Mouse (Mus musculus) left cerebral cortex, postnatal 25 days (tissue): ENCODE data around the gene Meis1. TPM values are rescaled to one million over a fixed set of nuclear protein-coding genes. Genes with fewer than 3 reads are reported as not detected.

Experiments
- DNase-seq, 2 experiments: peaks; one replicate each; pipeline ENCODE4 v3.0.0; 2022; ENCODE audit warnings: low spot score in 2 of 2, mixed read lengths in 1 of 2
- intact Hi-C: fragments of 180-260 bp; cut with DNase I; formaldehyde crosslinking; loops from one replicate; pipeline ENCODE4 v1.15.1; 2025
- total RNA-seq, 2 experiments: library from RNA; stranded (reverse); gene quantifications; 2 replicates each; pipeline ENCODE4 v1.2.3; 2021

The Meis1 gene
- total RNA-seq, 2 experiments from 2014 or later, result 5.0 to 5.8 TPM

DNA sequence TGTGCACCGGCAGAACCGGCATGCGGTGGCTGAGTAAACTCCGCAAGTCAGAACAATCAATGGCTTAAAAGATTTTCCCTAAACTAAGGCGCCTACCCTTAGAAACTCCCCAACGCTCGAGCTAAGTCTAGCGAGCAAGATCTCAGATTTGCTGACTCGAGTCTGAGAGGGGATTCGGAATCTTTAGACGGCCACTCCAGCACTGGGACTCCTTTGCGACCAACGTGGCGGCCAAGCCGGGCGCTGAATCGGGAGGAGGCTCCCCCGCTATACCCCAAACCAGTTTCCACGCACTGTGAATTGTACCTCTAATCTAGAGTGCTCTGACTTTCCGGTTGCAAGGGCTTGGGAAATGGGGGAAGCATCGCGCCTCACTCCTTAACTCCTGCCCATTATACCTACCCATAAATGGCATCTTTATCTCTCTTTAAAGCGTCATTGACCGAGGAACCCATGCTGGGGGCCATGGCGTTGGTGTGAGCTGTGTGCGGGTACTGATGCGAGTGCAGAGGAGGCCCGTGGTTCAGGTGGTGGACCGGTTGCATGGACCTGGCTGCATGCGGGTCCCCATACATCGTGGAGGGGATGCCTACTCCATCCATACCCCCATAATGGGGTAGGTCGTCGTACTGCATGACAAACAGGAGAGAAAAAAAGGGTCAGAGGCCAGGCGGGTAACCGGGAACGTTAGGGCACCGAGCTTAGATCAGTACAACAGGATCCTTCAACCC is 2.9 kb downstream of the Meis1 start:
- DNase-seq, result peak in 1 of 2 experiments; percentile 19
- intact Hi-C loops, result loop anchor here (5.0 kb wide), 1 partner anchor 264 kb away; no protein-coding TSS in a partner anchor

DNA sequence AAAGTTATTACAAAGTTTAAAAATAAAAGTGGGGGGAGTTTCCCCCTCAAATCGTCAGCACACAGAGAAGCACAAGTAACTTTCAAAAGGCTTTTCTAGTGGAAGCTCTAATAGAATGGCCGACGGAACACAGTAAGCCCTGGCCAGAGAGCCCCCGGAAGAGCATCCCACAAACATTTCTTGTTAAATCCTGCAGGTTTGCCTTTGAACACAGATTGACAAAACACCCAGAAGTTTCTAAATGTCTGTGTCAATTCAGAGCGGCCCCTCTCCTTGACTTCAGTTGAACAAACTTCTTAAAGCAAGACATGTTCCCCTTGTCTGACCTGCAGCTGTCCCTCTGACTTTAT is 3.4 kb downstream of the Meis1 start:
- intact Hi-C loops, result loop anchor here (5.0 kb wide), 1 partner anchor 263 kb away; no protein-coding TSS in a partner anchor
- DNase-seq, result no peak

DNA sequence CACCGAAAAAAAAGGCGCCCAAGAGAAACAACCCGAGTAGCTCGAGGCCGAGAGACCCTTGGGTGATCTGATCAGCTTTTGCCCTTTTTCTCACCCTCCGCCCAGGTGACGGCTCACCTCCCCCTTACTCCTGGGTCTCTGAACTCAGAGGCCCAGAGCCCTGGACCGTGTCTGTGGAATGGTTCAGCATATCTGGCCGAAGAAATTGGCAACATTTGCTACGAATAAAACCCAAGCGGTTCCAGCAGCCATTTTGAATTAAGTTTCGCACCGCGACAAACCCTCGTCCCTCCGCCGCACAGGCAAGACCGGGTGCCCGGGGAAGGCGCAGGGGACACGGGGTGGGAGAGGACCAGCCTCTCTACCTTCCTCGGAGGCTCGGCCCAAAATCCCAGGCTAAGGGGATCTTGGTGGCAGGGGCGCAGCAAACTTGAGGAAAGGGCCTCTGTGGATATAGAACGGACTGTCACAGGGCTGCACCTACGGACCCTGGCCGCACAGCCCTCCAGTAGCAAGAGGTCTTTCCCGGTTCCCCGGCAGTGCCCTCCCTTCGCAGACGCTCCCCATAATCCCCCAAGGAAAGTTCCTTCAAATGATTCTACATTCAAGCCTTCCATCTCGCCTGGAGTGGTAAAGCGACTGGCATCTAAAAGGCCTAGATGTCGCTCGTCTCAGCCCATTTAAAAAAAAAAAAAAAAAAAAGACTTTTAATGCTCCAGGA is 4.2 kb downstream of the Meis1 start:
- intact Hi-C loops, result loop anchor here (5.0 kb wide), 1 partner anchor 262 kb away; no protein-coding TSS in a partner anchor
- DNase-seq, result peak in 1 of 2 experiments; percentile 3

DNA sequence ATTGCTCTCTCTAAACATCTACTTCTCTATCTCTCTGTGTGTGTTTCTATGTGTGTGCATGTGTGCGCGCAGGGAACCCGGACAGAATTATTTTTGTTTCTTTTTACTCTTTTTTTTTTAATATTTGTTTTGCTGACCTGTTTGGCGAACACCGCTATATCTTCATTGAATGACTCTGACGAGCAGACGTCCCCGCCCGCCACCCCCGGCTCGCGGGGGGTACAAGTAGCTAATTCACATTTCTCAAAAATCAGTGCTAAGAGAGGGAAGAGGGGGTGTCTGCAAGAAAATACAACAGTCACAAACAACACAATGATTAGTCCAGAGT is 4.7 kb downstream of the Meis1 start:
- no peak for DNase-seq
- intact Hi-C loops, result no loop called here

DNA sequence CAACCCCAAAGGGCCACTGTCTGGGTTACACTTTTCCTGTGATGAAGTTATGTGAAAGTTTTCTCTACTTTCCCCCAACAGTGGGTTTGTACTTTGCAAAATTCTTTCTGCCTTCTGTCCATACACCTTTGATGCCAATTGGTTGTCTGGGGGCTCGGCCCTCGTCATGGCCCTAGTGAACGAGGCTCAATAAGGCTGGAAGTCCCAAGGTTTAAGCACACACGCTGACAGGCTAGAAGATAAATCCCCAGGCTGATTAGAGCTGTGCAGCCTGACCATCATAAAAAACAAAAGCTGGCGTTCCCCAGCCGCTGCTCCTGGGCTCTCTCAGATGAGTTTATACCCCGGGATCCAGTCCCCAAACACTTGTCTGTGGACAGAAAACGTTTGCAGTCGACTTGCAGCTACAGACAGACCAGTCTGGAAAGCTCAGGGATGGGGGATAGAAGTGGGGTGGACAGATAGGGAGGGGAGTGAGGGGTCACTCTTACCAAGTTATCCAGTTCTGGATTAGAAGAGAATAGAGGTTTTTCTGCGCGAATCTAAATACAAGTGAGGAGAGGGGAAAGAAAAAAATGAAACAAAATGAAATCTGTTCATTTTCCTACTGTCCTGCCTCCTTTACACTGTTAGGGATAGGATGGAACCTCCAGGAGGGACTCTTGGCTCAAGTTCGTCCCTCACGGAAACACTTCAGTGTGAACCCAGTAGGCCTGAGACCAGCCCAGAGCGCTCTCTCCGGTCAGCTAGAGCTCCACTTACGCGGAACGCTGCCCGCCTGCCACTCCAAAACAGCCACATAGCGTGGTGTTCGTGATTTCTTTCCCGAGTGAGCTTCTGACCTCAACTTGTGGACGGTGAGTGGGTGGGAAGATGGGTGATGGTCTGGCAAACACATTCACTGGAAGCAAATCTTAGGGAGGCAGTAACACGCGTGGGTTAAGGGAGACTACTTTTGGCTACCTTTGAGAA is 5.4 kb downstream of the Meis1 start:
- intact Hi-C loops, result no loop called here
- no peak for DNase-seq

DNA sequence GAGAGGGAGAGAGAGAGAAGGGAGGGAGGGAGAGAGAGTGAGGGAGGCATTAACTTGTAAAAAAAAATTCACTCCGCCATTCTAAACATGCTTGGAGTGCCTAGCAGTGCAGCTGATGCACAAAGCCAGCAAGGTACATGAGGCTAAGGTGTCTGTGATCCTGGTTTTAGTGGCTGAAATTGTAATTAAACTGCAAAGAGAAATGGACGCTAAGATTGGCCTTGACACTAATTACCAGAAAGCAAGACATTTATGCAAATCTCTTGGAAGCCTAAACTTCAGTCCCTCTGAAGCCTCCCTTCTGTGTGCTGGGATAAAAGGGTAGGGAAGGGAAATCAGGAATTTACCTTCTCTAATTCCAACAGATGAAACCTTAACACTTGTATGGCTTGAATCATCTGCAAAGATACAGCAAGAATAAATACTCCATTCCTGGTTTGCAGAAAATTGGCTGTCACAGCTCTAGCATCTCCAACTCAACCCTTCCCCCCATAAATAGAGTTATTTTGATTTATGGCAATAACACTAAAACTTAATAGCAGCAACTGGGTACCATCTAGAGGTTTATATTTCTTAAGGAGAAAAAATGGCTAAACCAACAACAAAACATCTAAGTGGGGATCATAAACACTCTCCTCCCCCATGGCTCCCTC is 6.2 kb downstream of the Meis1 start:
- DNase-seq, result no peak
- intact Hi-C loops, result no loop called here

DNA sequence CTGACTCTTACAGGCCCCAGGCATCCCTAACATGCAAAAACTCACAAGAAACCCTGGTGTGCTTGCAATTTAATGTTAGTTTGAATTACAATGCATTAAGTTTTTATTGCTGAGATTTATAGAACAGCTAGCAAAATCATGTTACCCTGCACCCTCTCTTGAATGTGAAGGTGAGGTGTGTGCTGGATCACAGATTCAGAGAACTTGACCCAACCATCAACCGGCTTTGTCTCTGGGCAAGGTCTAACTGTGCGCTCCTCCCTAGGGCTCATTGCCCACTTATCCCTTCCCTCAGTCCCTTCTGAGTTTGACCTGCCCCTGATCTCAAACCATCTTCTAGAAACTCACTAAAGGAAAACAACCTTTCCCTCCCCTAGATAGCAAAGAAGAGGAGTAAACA is 6.8 kb downstream of the Meis1 start:
- no peak for DNase-seq
- intact Hi-C loops, result no loop called here

DNA sequence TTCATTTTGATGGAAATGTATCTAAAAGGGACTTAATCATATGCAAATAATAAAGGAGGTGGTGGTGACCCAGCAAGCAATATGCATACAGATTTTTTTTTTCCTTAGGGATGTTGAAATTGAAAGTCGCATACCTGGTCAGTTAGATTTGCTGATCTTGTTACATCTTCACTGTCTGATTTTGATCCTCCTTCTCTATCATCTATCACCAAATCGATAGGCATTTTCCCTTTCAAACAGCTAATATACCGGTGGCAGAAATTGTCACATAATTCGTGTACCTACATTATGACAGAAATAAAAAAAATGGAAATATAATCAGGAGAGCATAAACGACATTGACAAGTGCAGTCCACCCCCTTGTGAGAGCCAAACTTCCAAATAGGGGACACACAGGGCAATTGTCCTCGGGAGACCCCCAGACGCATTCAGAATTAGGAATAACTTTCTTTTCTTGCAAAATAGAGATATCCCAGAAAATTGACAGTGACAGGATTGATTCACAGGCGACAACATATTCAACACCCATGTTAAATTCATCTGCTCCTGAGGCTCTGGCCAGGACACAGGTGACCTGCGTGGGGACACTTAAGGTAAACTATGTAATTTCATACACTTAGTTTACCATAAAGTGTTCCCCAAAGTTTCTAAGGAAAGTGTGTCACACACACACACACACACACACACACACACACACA is 7.5 kb downstream of the Meis1 start:
- DNase-seq, result no peak
- intact Hi-C loops, result no loop called here

DNA sequence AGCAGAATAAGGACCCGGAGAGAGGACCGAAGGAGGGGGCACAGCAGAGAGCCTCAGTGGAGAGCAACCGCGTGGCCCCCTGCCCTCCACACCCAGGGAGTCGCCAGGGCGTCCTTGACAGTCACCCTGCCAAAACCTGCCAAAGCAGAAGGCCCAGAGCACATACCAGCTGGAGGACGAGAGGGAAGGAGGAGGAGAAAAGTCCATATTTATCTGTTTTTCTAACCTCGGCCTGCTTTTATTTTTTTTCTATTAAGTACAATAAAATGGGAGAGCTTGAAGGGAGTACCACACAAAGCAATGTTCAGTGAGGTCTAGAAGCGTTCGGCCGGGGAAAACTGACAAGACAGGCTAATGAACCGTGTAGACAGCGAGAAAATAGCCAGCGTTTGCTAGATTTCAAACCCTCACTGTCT is 8.4 kb downstream of the Meis1 start:
- intact Hi-C loops, result no loop called here
- no peak for DNase-seq

DNA sequence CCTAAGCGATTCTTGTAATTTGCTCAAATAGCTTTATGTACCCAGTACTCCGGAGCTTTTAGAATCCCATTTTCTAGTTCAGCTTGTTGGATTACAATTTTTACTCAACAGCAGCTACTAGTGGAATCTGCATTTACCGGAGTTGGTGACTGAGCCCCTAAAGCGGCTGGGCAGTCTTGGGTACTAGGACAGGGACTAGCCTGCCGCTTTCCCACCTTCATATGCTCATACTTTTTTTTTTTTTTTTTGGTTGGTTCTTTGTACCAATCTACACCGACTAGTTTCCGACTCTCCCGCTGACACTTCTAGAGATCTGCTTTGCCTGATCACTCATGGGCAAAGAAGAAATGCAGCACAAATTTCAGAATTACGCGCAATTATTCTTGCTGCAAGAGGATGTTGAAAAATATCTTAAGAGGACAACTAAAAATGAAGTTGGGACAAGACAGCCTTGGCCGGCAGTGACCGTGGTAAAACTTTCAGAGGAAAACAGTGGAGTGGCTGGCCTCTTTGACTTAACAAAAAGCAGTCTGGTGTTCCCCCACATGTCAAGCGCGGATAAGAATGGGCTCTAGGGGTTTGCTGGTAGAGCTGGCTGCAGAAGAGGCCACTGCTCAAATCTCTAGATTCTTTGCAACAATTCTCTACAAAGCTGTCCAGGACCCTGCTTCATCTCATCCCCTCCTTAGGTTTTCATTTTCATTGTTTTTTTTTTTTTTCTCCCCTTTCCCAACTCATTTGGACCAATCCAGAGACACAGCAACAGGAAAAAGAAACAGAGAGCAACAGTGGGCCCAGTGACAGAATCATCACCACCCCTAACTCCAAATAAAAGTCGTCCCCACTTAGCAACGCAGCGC is 9.0 kb downstream of the Meis1 start:
- DNase-seq, result no peak
- intact Hi-C loops, result no loop called here

DNA sequence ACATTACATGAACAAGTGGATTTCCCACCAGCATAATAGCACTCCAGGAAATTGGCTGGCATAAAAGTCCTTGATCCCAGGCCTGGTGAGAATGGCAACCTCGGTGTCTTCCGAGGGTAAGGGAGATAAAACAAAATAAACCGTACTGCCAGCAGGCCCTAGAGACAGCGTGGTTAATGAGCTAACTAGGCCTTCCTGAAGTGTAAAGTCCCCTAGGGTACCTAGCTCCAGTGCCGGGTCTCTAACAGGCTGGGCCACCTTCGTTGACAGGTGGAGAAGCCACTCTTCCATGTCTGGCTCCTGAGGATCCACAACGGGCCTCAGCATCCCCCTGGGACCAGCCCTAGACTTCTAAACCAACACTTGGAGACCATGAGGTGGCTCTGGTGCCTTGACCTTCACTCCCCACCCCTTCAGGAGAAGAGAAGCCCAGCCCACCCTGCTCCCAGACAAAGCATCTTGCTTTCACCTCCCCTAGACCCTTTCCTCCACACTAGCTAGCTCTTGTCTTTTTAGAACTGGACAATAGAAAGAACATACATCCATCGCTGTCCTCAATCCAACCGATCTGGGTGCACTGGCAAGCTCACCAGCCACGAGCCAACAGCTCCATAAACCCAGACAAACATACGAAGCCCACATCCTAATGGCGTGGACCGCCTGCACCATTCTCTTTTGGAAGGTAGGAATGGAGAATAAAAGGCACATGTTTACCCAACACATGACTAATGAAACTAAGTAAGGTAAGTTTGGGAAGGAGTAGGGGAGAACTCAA is 10.0 kb downstream of the Meis1 start:
- intact Hi-C loops, result no loop called here

DNA sequence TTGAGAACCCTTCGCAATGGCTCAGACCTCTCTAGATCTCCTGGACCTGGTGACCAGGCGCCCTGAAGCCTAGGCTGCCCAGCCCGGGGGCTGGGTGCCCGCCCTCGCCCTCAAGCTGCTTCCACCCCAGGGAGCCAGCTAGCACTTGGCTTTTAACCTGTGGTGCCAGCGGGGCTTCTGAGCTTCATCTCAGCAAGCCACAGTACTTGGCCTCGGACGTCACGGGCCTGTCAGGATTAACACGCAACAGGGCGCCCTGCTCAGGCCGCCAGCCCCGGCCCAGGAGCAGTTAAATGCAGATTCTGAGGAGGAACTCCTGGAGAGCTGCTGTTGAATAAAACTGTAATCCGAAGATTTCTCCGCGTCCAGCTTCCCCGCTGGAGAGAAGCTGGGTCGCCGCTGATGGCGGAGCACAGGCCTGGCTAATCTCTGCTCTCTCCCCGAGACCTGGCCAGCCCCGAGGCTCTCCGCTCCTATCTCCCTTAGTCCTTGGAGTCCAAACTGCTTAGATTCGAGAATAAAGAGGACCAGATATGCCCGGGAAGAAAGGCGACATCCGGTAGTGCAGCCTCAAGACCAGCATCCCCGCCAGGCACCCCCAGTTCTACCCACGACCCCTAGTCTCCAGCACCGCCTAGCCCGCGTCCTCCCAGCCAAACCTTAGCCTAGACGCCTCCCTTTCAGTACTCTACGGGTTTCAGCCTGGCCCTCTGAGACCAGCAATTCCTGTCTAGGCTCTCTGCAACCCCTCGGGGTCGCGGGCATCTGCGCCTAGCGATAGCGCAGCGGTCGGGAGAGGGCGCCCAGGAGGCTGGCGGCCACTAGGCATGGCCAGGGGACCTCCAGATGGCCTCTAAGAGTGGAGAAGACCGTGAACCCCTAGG is 11.0 kb downstream of the Meis1 start:
- DNase-seq, result no peak
- intact Hi-C loops, result no loop called here

More for the DNA sequence above, 10.0 kb downstream of the Meis1 start:
- no peak for DNase-seq

DNA sequence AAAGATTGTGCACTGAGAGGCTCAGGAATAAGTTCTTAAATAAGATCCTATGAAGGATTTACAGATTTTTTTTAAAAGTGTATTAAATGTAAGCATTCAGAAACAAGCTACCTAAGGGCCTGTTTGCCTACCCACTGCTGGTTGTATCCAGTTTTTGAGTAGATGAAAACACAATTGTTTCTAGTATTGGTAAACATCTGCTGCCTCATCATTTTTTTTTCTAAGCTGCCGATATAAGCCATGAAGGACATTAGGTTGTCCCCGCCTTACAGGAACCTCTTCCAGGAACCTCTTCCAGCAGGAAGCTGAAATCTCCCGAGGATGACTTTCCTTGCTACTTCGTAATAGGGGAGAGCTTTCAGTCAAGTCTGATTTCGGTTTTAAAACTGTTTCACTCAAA is 11.7 kb downstream of the Meis1 start:
- no peak for DNase-seq
- intact Hi-C loops, result no loop called here

DNA sequence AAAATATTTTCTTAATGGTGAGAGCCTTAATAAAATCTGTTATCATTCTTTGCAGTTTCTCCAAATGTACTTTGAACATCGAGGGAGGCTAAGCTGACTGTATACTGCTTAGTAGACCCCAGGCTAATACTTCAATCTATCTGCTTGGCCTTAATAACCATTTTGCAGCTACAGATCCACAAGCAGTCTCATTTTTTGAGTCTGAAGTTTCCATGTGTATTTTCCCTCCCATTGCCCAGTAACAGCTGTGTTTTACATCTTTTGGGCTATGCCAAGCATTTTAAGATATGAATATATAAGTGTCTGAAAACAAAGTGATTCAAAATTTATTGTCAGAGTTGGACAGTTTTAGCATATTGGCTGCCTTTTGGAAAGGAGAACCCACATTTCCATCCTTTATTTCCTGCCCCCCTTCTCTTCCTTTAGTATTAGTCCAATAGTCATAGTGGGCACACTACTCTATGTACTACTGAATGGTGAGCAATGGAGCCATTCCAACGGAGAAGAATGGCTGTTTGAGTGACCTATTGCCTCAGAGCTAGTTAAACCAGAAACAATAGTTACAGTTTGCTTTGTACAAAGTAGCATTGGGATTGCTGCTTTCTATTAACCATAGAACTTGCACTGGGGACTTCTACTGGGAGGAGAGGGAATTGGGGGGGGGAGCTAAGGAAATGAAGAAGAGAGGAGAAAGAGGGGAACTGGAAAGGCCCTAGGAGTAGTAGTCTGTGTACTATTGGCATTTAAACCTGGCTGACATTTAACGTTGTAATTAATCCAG is 12.7 kb downstream of the Meis1 start:
- no peak for DNase-seq
- intact Hi-C loops, result no loop called here

DNA sequence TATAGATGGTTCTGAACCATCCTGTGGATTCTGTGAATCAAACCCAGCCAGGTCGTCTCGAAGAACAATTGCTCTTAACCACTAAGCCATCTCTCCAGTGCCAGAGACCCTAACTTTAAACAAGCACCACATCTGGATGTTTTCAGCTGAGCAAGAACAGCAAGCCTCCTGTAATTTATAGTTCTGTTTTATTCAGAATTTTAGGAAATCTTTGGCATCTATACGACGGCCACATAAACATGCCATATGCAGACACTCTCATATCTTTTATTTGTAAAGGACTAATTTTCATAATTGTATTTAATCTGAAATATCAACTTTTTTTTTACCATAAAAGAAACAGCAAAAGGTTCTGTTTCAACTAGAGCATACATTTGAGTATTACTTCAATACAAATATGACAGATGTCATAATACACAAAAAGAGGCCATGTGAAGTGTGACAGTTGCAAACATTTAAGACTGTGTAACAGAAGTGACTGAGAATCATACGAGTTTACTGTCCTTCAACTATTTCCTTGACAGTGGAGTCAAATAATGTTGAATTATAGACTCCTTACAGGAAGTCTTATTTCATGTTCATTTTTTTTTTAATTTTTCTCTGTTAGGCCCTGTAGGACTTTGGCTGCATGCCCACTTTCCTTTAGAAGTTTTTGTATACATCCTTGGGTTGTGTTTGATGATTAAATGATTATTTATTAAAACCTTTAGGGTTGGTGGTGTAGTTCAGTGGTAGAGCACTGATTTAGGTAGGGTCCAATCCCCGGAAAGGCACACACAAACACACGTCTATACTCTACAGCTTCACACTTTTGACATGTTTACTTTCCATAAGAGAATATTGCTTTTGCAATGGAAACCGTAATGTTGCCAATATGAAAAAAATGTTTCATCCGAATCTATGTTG is 13.5 kb downstream of the Meis1 start:
- no peak for DNase-seq
- intact Hi-C loops, result no loop called here
